Mouse (Mus musculus) MEL (cell line): ENCODE results near the gene 1600012H06Rik.
"Not testable (repeated sequence)": the region's sequence is repeated elsewhere in the genome, so short reads cannot be mapped to it uniquely, and the experiment has no call there.

Source experiments
- CTCF ChIP-seq, 3 experiments: IDR thresholded peaks in 2 of 3; conservative IDR thresholded peaks in 1 of 3; 2 replicates each; pipeline ENCODE4 v1.5.1; 2011 to 2012; ENCODE audit warnings: low read length in 3 of 3, low read depth in 2 of 3, mild to moderate bottlenecking in 2 of 3, improper control_type of control experiment in 1 of 3, inconsistent platforms in 1 of 3, mixed read lengths in 1 of 3, moderate library complexity in 1 of 3; ENCODE audit not compliant: control insufficient read depth in 1 of 3, insufficient read depth in 1 of 3, poor library complexity in 1 of 3, severe bottlenecking in 1 of 3
- EP300 ChIP-seq, 2 experiments: IDR thresholded peaks; 2 replicates each; pipeline ENCODE4 v1.6.1; 2011; ENCODE audit warnings: improper control_type of control experiment in 2 of 2, low read length in 2 of 2, low read depth in 1 of 2, mild to moderate bottlenecking in 1 of 2
- ETS1 ChIP-seq: IDR thresholded peaks from 2 replicates; pipeline ENCODE4 v1.6.1; 2012; ENCODE audit warnings: low read depth, mild to moderate bottlenecking, inconsistent platforms, low read length, improper control_type of control experiment, moderate library complexity
- GATA1 ChIP-seq: IDR thresholded peaks from 2 replicates; pipeline ENCODE4 v1.6.1; 2011; ENCODE audit warnings: low read depth, low read length, improper control_type of control experiment
- MAFK ChIP-seq: IDR thresholded peaks from 2 replicates; pipeline ENCODE4 v1.6.1; 2011; ENCODE audit warnings: low read depth, mild to moderate bottlenecking, low read length, improper control_type of control experiment, borderline replicate concordance

DNA sequence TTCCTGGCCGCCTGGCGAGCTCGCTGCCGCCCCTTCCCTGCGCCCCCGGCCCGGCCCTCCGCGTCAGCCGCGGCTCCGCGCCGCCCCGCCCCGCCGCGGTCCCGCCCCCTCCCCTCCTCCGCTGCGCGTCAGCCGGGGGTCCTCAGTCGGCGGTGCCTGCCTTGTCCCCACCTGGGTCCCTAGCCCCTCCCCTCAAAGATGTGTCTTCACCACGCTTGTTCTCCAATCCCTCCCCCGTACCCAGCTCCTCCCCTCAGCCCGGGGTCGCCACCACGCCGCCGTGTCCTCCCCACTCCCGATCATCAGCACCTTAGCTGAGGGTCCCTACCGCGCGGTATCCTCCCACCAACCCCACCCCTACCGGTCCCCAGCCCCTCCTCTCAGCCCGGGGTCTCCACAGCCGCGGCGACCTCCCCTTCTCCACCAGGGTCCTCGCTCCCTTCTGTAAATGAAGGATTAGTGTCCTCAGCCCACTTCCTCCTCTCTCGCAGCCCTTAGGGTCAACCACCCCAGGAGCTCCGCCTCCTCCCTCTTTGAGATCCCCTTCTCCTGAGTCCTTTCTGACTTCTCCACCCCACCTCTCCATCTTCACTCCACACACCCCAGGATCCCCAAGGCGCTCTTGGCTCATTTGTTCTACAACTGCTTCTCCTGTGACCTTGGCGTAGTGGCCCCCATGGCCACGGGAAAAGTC is 50.3 kb downstream of the 1600012H06Rik start:
- not testable (repeated sequence) for TF ChIP-seq EP300 (IDR thresholded peaks at IDR 0.05; ENCODE audit: low read depth in 1 of 2, low read length in 2 of 2); CTCF (IDR thresholded peaks at IDR 0.05 in 2 of 3, conservative IDR thresholded peaks at IDR 0.05 in 1 of 3; ENCODE audit: control insufficient read depth in 1 of 3, insufficient read depth in 1 of 3, low read depth in 2 of 3, low read length in 3 of 3, poor library complexity in 1 of 3, severe bottlenecking in 1 of 3); ETS1; GATA1; MAFK
